Mouse (Mus musculus): ENCODE results near the gene Ildr1.

The Ildr1 gene

GRCm38 (mm10) chr16:36700484-36700883, 6.7 kb downstream of the Ildr1 start:
- no peak for DNase-seq (ENCODE audit: low spot score in 2 of 2)

GRCm38 (mm10) chr16:36707702-36708423, 14.1 kb downstream of the Ildr1 start:
- no peak for DNase-seq (ENCODE audit: low spot score in 2 of 2)

- no peak for DNase-seq (ENCODE audit: low spot score in 2 of 2)
Measured at GRCm38 (mm10) chr16:36708751-36709150, 15.0 kb downstream of the Ildr1 start.

- DNase-seq (ENCODE audit: low spot score in 2 of 2): no peak
Measured at GRCm38 (mm10) chr16:36709405-36709804, 15.6 kb downstream of the Ildr1 start.

GRCm38 (mm10) chr16:36710794-36711193, 17.0 kb downstream of the Ildr1 start:
- DNase-seq (ENCODE audit: low spot score in 2 of 2): no peak

- DNase-seq (ENCODE audit: low spot score in 2 of 2): no peak
Measured at GRCm38 (mm10) chr16:36711760-36712159, 18.0 kb downstream of the Ildr1 start.

- no peak for DNase-seq (ENCODE audit: low spot score in 2 of 2)
Measured at GRCm38 (mm10) chr16:36717481-36717880, 23.7 kb downstream of the Ildr1 start.

GRCm38 (mm10) chr16:36718637-36719036, 24.9 kb downstream of the Ildr1 start:
- no peak for DNase-seq (ENCODE audit: low spot score in 2 of 2)

- no peak for DNase-seq (ENCODE audit: low spot score in 2 of 2)
Measured at GRCm38 (mm10) chr16:36720194-36721055, 26.6 kb downstream of the Ildr1 start.

GRCm38 (mm10) chr16:36722739-36723138, 29.0 kb downstream of the Ildr1 start:
- DNase-seq (ENCODE audit: low spot score in 2 of 2): no peak

GRCm38 (mm10) chr16:36723880-36724443, 30.2 kb downstream of the Ildr1 start:
- DNase-seq (ENCODE audit: low spot score in 2 of 2): no peak

GRCm38 (mm10) chr16:36728959-36729358, 35.2 kb downstream of the Ildr1 start:
- no peak for DNase-seq (ENCODE audit: low spot score in 2 of 2)

GRCm38 (mm10) chr16:36732572-36732971, 38.8 kb downstream of the Ildr1 start:
- no peak for DNase-seq (ENCODE audit: low spot score in 2 of 2)

- DNase-seq (ENCODE audit: low spot score in 2 of 2): no peak
Measured at GRCm38 (mm10) chr16:36733827-36734226, 40.0 kb downstream of the Ildr1 start.

GRCm38 (mm10) chr16:36735421-36735820, 41.6 kb downstream of the Ildr1 start:
- no peak for DNase-seq (ENCODE audit: low spot score in 2 of 2)

- DNase-seq (ENCODE audit: low spot score in 2 of 2): no peak
Measured at GRCm38 (mm10) chr16:36739404-36739930, 45.7 kb downstream of the Ildr1 start.

- no peak for DNase-seq (ENCODE audit: low spot score in 2 of 2)
Measured at GRCm38 (mm10) chr16:36743580-36743979, 49.8 kb downstream of the Ildr1 start.

- no peak for DNase-seq (ENCODE audit: low spot score in 2 of 2)
Measured at GRCm38 (mm10) chr16:36747068-36747467, 53.3 kb downstream of the Ildr1 start.

GRCm38 (mm10) chr16:36747767-36748166, 54.0 kb downstream of the Ildr1 start:
- no peak for DNase-seq (ENCODE audit: low spot score in 2 of 2)

GRCm38 (mm10) chr16:36751979-36752378, 58.2 kb downstream of the Ildr1 start:
- DNase-seq (ENCODE audit: low spot score in 2 of 2): no peak

GRCm38 (mm10) chr16:36770191-36770771, 76.5 kb downstream of the Ildr1 start:
- DNase-seq (ENCODE audit: low spot score in 2 of 2): no peak

- DNase-seq (ENCODE audit: low spot score in 2 of 2): peak in 1 of 2 experiments; percentile 14
Measured at GRCm38 (mm10) chr16:36770830-36771229, 77.1 kb downstream of the Ildr1 start.

Measured in right cerebral cortex, postnatal 36 days (tissue).